Mouse (Mus musculus): ENCODE measurements around the gene Eif2ak4.

Gene Eif2ak4

GRCm38 (mm10) chr2:118405568-118405967 is 17.1 kb downstream of the Eif2ak4 start:
- no peak for DNase-seq (ENCODE audit: low spot score)

DNA sequence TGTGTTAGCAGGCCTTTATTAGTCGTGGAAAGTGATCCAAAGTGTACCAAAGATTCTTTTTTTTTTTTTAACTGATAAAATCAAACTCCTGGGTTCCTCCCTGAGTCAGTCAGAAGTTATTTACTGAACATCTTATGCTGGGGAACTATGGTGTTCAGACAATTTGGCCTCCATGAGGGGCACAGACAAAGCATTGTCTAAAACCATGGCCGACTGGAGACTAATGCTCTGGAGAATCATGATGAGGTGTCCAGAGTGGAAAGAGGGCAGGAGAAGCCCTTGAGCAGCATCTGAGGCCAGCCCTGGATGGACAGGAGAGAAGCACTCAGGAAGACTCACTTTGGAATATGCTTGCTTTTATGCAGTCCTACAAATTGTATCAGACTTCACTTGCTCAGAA is 18.4 kb downstream of the Eif2ak4 start:
- DNase-seq (ENCODE audit: low spot score): no peak

GRCm38 (mm10) chr2:118408336-118408895 is 20.0 kb downstream of the Eif2ak4 start:
- no peak for DNase-seq (ENCODE audit: low spot score)

DNA sequence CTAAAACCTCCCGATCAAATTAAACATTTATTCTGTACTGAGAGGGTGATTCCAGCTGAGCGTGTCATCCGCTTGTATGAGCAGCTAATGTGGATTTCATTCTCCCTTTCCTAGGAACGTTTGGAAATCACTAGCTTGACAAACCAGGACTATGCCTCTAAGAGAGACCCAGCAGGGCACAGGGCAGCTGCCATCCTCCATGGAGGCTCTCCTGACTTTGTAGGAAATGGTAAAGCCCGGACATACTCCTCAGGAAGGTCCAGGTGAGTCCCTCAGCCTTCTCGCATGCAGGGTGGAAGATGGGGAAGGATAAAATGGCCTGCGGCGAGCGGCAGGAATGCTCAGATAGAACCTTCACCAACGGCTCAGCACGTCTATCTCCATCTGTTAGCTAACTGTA is 24.4 kb downstream of the Eif2ak4 start:
- DNase-seq (ENCODE audit: low spot score): no peak

GRCm38 (mm10) chr2:118415601-118416355 is 27.4 kb downstream of the Eif2ak4 start:
- no peak for DNase-seq (ENCODE audit: low spot score)

- DNase-seq (ENCODE audit: low spot score): no peak
Measured at GRCm38 (mm10) chr2:118418076-118418475, 29.7 kb downstream of the Eif2ak4 start.

DNA sequence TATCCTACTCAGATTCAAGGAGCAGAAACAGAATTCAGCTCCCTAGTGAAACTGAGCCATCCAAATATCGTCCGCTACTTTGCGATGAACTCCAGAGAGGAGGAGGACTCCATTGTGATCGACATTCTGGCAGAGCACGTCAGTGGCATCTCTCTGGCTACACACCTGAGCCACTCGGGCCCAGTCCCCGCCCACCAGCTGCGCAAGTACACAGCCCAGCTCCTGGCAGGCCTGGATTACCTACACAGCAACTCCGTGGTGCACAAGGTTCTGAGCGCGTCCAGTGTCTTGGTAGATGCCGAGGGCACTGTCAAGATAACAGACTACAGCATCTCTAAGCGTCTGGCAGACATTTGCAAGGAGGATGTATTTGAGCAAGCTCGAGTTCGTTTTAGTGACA is 33.5 kb downstream of the Eif2ak4 start:
- DNase-seq (ENCODE audit: low spot score): no peak

- DNase-seq (ENCODE audit: low spot score): no peak
Measured at GRCm38 (mm10) chr2:118422385-118422784, 34.0 kb downstream of the Eif2ak4 start.

DNA sequence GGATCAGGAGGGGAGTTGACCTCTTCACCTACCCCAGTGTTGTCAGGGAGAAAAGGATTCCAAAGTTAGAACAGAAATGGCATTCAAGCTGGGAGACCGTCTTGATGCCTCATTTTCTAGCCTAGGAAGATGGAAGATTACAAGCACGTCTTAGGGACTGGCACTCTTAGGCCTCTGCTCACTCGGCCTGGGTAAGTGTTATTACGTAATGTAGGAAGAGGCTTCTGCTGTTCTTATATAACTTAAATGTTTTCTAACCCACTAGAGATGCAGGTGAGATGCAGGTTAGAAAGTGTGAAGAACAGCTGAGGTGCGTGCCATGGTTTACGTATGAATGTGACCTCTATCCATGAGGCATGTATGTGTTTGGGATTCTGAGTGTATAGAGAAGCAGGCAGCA is 39.9 kb downstream of the Eif2ak4 start:
- no peak for DNase-seq (ENCODE audit: low spot score)

GRCm38 (mm10) chr2:118429297-118429696 is 40.9 kb downstream of the Eif2ak4 start:
- DNase-seq (ENCODE audit: low spot score): no peak

DNA sequence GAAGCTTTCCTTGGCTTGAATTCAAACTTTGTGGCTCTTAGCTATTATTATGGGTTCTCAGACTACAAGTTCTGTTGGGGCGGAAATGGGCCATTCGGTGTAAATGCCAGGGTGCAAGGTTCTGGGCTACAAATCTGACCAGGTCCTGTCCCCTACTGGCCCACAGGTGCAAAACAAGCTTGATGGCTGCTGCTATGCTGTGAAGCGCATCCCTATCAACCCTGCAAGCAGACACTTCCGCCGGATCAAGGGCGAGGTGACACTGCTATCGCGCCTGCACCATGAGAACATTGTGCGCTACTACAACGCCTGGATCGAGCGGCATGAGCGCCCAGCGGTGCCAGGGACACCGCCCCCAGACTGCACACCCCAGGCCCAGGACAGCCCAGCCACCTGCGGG is 42.2 kb downstream of the Eif2ak4 start:
- no peak for DNase-seq (ENCODE audit: low spot score)

DNA sequence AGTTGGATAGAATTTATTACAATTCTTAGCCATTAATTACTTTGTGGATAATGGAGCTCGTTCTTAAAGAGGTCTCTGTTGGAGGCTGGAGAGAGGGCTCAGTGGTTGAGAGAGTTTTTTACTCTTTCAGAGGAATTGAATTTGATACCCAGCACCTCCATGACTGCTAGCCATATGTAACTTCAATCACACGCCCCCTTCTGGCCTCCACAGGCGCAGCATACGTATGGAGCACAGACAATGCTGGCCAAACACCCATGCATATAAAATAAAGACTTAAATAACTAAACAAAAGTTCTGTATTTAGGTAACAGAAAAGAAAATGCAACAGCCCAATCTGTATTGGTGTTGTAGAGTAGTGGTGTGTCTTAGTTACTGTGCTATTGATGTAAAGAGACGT is 43.2 kb downstream of the Eif2ak4 start:
- DNase-seq (ENCODE audit: low spot score): peak; percentile 17

DNA sequence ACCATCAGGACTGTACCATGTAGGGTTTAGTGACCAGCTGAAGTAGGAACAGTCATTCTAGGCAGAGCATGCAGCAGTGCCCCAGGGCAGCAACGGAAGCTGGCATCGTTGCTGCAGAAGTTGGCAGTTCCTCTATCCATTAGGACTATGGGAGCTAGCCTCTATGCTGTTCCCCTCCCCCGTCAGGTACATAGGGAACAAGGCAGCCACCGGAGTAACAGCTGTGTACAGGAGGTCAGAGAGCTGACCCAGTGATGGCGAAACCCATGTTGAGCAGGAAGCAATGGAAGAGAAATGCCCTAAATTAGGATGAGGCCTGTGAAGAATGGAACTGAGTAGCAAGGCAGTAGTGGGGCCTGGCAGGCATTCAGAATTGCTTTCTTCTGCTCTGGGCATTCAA is 53.8 kb downstream of the Eif2ak4 start:
- DNase-seq (ENCODE audit: low spot score): no peak

DNA sequence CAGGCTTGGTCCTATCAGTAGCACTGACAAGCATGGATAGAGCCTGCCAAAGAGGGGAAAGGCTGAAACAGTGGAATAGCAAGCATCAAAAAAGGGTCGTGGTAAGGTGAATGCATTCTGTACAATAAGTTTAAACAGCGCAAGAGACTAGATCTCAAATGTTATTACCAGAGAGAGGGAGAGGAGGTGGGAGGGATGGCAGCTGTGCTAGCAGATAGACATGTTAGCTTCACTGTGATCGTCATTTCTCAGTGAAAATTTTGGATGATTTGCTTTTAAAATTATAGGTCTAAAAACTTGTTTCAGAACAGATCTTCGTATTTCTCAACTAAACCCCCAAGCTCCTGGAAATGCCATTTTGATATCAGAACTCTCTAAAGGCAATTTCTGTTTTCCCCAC is 54.3 kb downstream of the Eif2ak4 start:
- no peak for DNase-seq (ENCODE audit: low spot score)

- DNase-seq (ENCODE audit: low spot score): peak; percentile 21
Measured at GRCm38 (mm10) chr2:118445696-118446674, 57.6 kb downstream of the Eif2ak4 start.

GRCm38 (mm10) chr2:118448181-118448580 is 59.8 kb downstream of the Eif2ak4 start:
- no peak for DNase-seq (ENCODE audit: low spot score)

DNA sequence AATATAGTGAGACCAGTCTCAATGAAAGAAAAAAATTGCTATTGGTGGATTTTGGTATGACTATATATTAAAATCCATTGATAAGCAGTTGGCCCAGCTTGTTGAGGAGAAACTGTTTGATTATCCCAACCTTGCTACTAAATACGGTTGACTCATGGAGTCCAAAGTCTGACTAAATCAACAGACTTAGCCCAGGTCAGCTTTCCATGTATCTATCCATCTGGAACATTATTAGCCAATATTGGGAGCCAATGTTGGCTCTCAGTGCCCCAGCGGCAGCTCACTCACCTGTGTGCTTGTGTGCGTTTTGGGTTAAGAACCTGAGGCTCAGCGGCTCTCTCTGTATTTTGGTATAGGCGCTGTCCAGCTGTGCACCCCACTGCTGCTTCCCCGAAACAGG is 62.6 kb downstream of the Eif2ak4 start:
- no peak for DNase-seq (ENCODE audit: low spot score)

DNA sequence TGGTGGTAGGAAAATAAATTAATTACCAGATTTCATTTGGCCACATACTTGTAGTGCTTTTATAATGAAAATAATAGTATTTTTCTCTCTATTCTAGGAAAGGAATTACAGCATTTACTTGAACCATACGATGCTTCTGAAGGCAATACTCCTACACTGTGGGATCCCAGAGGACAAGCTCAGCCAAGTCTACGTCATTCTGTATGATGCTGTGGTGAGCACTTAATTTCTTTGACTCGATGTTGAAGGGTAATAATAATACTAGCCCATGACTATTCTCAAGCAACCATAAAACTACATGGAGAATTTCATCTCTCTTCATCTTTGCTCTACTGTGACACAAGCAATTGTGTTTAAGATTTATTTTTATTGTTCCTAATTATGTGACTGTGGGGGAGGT is 68.6 kb downstream of the Eif2ak4 start:
- DNase-seq (ENCODE audit: low spot score): no peak

DNA sequence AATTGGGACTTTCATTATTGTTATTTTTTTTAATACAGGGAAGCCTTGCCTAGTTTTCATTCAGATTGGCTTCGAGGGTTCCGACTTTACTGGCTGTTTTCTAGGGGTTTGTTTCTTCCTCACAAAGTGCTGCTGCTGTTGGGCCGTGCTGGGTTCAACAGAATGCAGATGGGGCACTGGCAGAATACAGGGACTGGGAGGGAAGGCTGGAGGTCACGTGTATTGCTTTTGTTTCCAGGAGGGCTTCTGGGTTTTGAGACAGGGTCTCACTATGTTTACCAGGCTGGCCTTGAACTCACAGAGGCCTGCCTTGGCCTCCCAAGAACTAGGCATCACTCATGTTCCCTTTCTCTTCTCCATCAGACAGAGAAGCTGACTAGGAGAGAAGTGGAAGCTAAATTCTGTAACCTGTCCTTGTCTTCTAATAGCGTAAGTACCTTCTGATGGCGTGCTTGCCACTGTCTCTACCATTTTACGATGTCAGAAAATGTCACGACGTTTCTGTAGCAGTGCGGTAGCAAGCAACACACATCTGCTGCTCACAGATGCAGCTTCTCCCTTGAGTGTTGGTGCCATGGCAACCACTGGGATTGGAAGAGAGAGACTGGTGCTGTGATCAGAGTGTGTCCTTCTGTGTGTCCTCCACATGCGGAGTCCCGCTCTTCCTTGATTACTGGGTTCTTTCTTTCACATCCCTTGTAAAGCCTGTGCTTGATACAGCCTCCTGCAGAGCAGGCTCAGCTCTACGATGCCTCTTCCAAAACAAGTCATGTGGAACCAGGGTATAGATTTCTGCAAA is 69.2 kb downstream of the Eif2ak4 start:
- DNase-seq (ENCODE audit: low spot score): no peak

- no peak for DNase-seq (ENCODE audit: low spot score)
Measured at GRCm38 (mm10) chr2:118461480-118462165, 73.2 kb downstream of the Eif2ak4 start.

DNA sequence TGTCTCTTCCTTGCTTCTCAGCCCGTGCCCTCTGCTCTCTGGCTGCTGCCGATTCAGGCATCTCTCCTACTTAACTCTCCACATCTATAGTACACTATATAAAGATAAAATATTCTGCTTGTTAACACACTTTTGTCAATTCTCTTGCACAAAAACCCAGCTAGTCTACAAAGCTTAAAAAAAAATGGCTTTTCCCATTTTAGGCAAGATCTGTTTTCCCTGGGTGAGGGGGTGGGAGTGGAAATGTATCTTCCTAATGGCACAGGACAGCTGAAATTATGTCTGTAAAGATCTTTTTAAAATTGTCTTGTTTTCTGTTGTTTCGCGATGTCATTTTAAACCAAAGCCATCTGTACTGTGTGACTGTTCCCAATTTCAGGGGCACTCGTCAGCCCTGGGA is 75.1 kb downstream of the Eif2ak4 start:
- no peak for DNase-seq (ENCODE audit: low spot score)

Data from ovary, postnatal 14 days (tissue).